Mouse (Mus musculus): ENCODE results near the gene Hoxa7. TPM values are rescaled to one million over a fixed set of nuclear protein-coding genes. Genes with fewer than 3 reads are reported as not detected.
A peak's percentile ranks its signal among the peaks of the same experiment; 100 is the strongest.

Hoxa7 gene
- 11.9 TPM for polyA plus RNA-seq (2012; fragmentation: generic; extraction: Trizol)

GRCm38 (mm10) chr6:52221337-52221992 lies at the start of gene Hoxa7:
Gene Hoxa7, minus strand, starts transcription at chr6:52221854.
- no peaks in the 10 kb centered on the region for H3K36me3 ChIP-seq (ENCODE audit: control insufficient read depth, insufficient read depth)
- no peaks in the 10 kb centered on the region for H3K27me3 ChIP-seq (ENCODE audit: control insufficient read depth, insufficient read depth, insufficient read length)
- peak within 1 kb of the TSS; percentile 97 for H3K4me2 ChIP-seq (ENCODE audit: low read depth)
- peaks cover 44% of the 10 kb centered on the region for H3K79me2 ChIP-seq (ENCODE audit: control insufficient read depth, insufficient read depth)
- H3ac ChIP-seq (ENCODE audit: control insufficient read depth, insufficient read length) = peak within 1 kb of the TSS; percentile 84
- peak within 1 kb of the TSS; percentile 89 for H3K4me3 ChIP-seq
- TF ChIP-seq TCF12 (IDR thresholded peaks at IDR 0.05; ENCODE audit: insufficient read depth, poor library complexity, severe bottlenecking) (no peak), POLR2A (IDR thresholded peaks at IDR 0.05; ENCODE audit: insufficient read length, low read depth) (peak; percentile 34), MYOG (IDR thresholded peaks at IDR 0.05; ENCODE audit: control insufficient read depth in 1 of 3, insufficient read depth in 1 of 3, insufficient read length in 2 of 3, low read depth in 2 of 3) (peak; percentile 77 to 90 (median 82)), SRF (IDR thresholded peaks at IDR 0.05; ENCODE audit: control insufficient read depth, insufficient read length, low read depth) (peak; percentile 37), MYOD1 (IDR thresholded peaks at IDR 0.05; ENCODE audit: control insufficient read depth in 1 of 3, insufficient read length in 2 of 3, low read depth in 2 of 3) (peak in 2 of 3 experiments; percentile 82 to 89), TCF3 (IDR thresholded peaks at IDR 0.05; ENCODE audit: insufficient read length, low read depth) (no peak)

- Histone ChIP-seq H3K4me2 (ENCODE audit: low read depth) (no peak overlapping the region), H3K36me3 (ENCODE audit: control insufficient read depth, insufficient read depth) (no peaks in the 10 kb centered on the region), H3K79me2 (ENCODE audit: control insufficient read depth, insufficient read depth) (no peaks in the 10 kb centered on the region), H3K4me3 (no peak overlapping the region), H3K27me3 (ENCODE audit: control insufficient read depth, insufficient read depth, insufficient read length) (peaks cover 12% of the 10 kb centered on the region), H3ac (ENCODE audit: control insufficient read depth, insufficient read length) (no peak overlapping the region)
- TF ChIP-seq TCF12 (IDR thresholded peaks at IDR 0.05; ENCODE audit: insufficient read depth, poor library complexity, severe bottlenecking) = no peak
- no peak for TF ChIP-seq REST (IDR thresholded peaks at IDR 0.05; ENCODE audit: insufficient read depth, insufficient read length)
- no peak for TF ChIP-seq TCF3 (IDR thresholded peaks at IDR 0.05; ENCODE audit: insufficient read length, low read depth)
- no peak for TF ChIP-seq POLR2A (IDR thresholded peaks at IDR 0.05; ENCODE audit: insufficient read length, low read depth)
- no peak for TF ChIP-seq MYOD1 (IDR thresholded peaks at IDR 0.05; ENCODE audit: control insufficient read depth in 1 of 3, insufficient read length in 2 of 3, low read depth in 2 of 3)
- no peak for TF ChIP-seq MAX (IDR thresholded peaks at IDR 0.05; ENCODE audit: low read depth)
- no peak for TF ChIP-seq SRF (IDR thresholded peaks at IDR 0.05; ENCODE audit: control insufficient read depth, insufficient read length, low read depth)
- no peak for TF ChIP-seq POLR2AphosphoS2 (IDR thresholded peaks at IDR 0.05; ENCODE audit: insufficient read length, low read depth)
- TF ChIP-seq MYOG (IDR thresholded peaks at IDR 0.05; ENCODE audit: control insufficient read depth in 1 of 3, insufficient read depth in 1 of 3, insufficient read length in 2 of 3, low read depth in 2 of 3) = no peak
- no peak for TF ChIP-seq E2F4 (IDR thresholded peaks at IDR 0.05; ENCODE audit: insufficient read depth)
- TF ChIP-seq USF1 (IDR thresholded peaks at IDR 0.05; ENCODE audit: low read depth) = no peak
- no peak for TF ChIP-seq CEBPB (IDR thresholded peaks at IDR 0.05; ENCODE audit: insufficient read depth, poor library complexity, severe bottlenecking)
Observed at GRCm38 (mm10) chr6:52270494-52271480, 49.1 kb upstream of the Hoxa7 start.

- no peaks in the 10 kb centered on the region for H3K36me3 ChIP-seq (ENCODE audit: control insufficient read depth, insufficient read depth)
- H3ac ChIP-seq (ENCODE audit: control insufficient read depth, insufficient read length) = no peak overlapping the region
- no peak overlapping the region for H3K4me3 ChIP-seq
- peaks cover 19% of the 10 kb centered on the region for H3K27me3 ChIP-seq (ENCODE audit: control insufficient read depth, insufficient read depth, insufficient read length)
- TF ChIP-seq TCF3 (IDR thresholded peaks at IDR 0.05; ENCODE audit: insufficient read length, low read depth) (no peak), SRF (IDR thresholded peaks at IDR 0.05; ENCODE audit: control insufficient read depth, insufficient read length, low read depth) (no peak), REST (IDR thresholded peaks at IDR 0.05; ENCODE audit: insufficient read depth, insufficient read length) (no peak), POLR2AphosphoS2 (IDR thresholded peaks at IDR 0.05; ENCODE audit: insufficient read length, low read depth) (no peak), MYOG (IDR thresholded peaks at IDR 0.05; ENCODE audit: control insufficient read depth in 1 of 3, insufficient read depth in 1 of 3, insufficient read length in 2 of 3, low read depth in 2 of 3) (no peak), MAX (IDR thresholded peaks at IDR 0.05; ENCODE audit: low read depth) (no peak), MYOD1 (IDR thresholded peaks at IDR 0.05; ENCODE audit: control insufficient read depth in 1 of 3, insufficient read length in 2 of 3, low read depth in 2 of 3) (no peak)
- no peaks in the 10 kb centered on the region for H3K79me2 ChIP-seq (ENCODE audit: control insufficient read depth, insufficient read depth)
- no peak overlapping the region for H3K4me2 ChIP-seq (ENCODE audit: low read depth)
Observed at GRCm38 (mm10) chr6:52268756-52269155, 47.1 kb upstream of the Hoxa7 start.

- no peak overlapping the region for H3K4me3 ChIP-seq
- TF ChIP-seq SRF (IDR thresholded peaks at IDR 0.05; ENCODE audit: control insufficient read depth, insufficient read length, low read depth) = no peak
- H3K36me3 ChIP-seq (ENCODE audit: control insufficient read depth, insufficient read depth) = no peaks in the 10 kb centered on the region
- peaks cover 19% of the 10 kb centered on the region for H3K27me3 ChIP-seq (ENCODE audit: control insufficient read depth, insufficient read depth, insufficient read length)
- H3ac ChIP-seq (ENCODE audit: control insufficient read depth, insufficient read length) = no peak overlapping the region
- no peak overlapping the region for H3K4me2 ChIP-seq (ENCODE audit: low read depth)
- H3K79me2 ChIP-seq (ENCODE audit: control insufficient read depth, insufficient read depth) = no peaks in the 10 kb centered on the region
Observed at GRCm38 (mm10) chr6:52268341-52268740, 46.7 kb upstream of the Hoxa7 start.

- TF ChIP-seq MYOG (IDR thresholded peaks at IDR 0.05; ENCODE audit: control insufficient read depth in 1 of 3, insufficient read depth in 1 of 3, insufficient read length in 2 of 3, low read depth in 2 of 3) = no peak
- no peak for TF ChIP-seq TCF3 (IDR thresholded peaks at IDR 0.05; ENCODE audit: insufficient read length, low read depth)
- no peak for TF ChIP-seq TCF12 (IDR thresholded peaks at IDR 0.05; ENCODE audit: insufficient read depth, poor library complexity, severe bottlenecking)
- TF ChIP-seq MYOD1 (IDR thresholded peaks at IDR 0.05; ENCODE audit: control insufficient read depth in 1 of 3, insufficient read length in 2 of 3, low read depth in 2 of 3) = no peak
- TF ChIP-seq SRF (IDR thresholded peaks at IDR 0.05; ENCODE audit: control insufficient read depth, insufficient read length, low read depth) = no peak
- no peak for TF ChIP-seq CEBPB (IDR thresholded peaks at IDR 0.05; ENCODE audit: insufficient read depth, poor library complexity, severe bottlenecking)
- TF ChIP-seq REST (IDR thresholded peaks at IDR 0.05; ENCODE audit: insufficient read depth, insufficient read length) = no peak
- TF ChIP-seq MAX (IDR thresholded peaks at IDR 0.05; ENCODE audit: low read depth) = no peak
- TF ChIP-seq E2F4 (IDR thresholded peaks at IDR 0.05; ENCODE audit: insufficient read depth) = no peak
- no peak for TF ChIP-seq POLR2AphosphoS2 (IDR thresholded peaks at IDR 0.05; ENCODE audit: insufficient read length, low read depth)
- TF ChIP-seq USF1 (IDR thresholded peaks at IDR 0.05; ENCODE audit: low read depth) = no peak
- H3ac ChIP-seq (ENCODE audit: control insufficient read depth, insufficient read length) = no peak overlapping the region
- no peak overlapping the region for H3K4me3 ChIP-seq
- no peaks in the 10 kb centered on the region for H3K79me2 ChIP-seq (ENCODE audit: control insufficient read depth, insufficient read depth)
- H3K4me2 ChIP-seq (ENCODE audit: low read depth) = no peak overlapping the region
- H3K27me3 ChIP-seq (ENCODE audit: control insufficient read depth, insufficient read depth, insufficient read length) = peaks cover 24% of the 10 kb centered on the region
- H3K36me3 ChIP-seq (ENCODE audit: control insufficient read depth, insufficient read depth) = no peaks in the 10 kb centered on the region
Observed at GRCm38 (mm10) chr6:52267691-52268090, 46.0 kb upstream of the Hoxa7 start.

Data from myocyte (in vitro differentiated cells).